Mouse (Mus musculus) ES-Bruce4 (cell line): ENCODE results near the gene Ctnnd2.

Experiments used
- CTCF ChIP-seq: IDR thresholded peaks from one replicate; pipeline ENCODE4 v1.8.1; 2011; ENCODE audit warnings: low read depth, low read length
- EP300 ChIP-seq: IDR thresholded peaks from 2 replicates; pipeline ENCODE4 v1.6.1; 2011; ENCODE audit warnings: low read depth, low read length; ENCODE audit not compliant: insufficient read depth
- POLR2A ChIP-seq: IDR thresholded peaks from one replicate; pipeline ENCODE4 v1.8.1; 2011; ENCODE audit warnings: low read length; ENCODE audit not compliant: insufficient read depth

DNA sequence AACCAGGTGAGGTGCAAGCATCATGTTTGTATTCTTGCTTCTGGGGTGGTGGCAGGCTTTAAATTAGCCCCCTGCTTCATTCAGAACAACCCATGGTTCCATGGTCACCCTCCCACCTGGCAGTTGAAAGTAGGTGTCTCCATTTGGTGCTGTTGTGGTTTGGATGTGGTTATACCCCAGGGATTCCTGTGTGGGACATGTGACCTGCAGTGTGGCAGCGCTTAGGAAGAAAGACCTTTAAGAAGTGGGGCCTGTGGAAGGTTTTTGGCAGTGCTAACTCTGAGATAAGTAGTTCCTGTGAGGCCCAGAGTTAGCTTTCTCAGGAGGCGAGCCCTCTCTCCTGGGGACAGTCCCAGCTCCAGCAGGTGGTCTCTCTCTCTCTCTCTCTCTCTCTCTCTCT, 848.4 kb downstream of the Ctnnd2 start:
- TF ChIP-seq POLR2A (no peak), CTCF (no peak), EP300 (no peak)
